Mouse (Mus musculus) embryonic facial prominence, embryonic 10.5 days (tissue): ENCODE results near the gene Prdx5. TPM values are rescaled to one million over a fixed set of nuclear protein-coding genes. Genes with fewer than 3 reads are reported as not detected.

ENCODE experiments used
- DNase-seq: peaks from one replicate; pipeline ENCODE4 v3.0.0-alpha.2; 2017; ENCODE audit warnings: low spot score
- H3K27ac ChIP-seq: fragments of 300-500 bp; sonication (generic); replicated peaks from 2 replicates; pipeline ENCODE4 v1.5.1; 2016; ENCODE audit warnings: mild to moderate bottlenecking
- H3K27me3 ChIP-seq: fragments of 300-500 bp; sonication (generic); replicated peaks from 2 replicates; pipeline ENCODE4 v1.6.1; 2016; ENCODE audit warnings: low read depth, mild to moderate bottlenecking; ENCODE audit not compliant: poor library complexity, severe bottlenecking
- H3K36me3 ChIP-seq: fragments of 300-500 bp; sonication (generic); replicated peaks from 2 replicates; pipeline ENCODE4 v1.6.1; 2016; ENCODE audit warnings: mild to moderate bottlenecking, moderate library complexity
- H3K4me1 ChIP-seq: fragments of 300-500 bp; sonication (generic); 2 replicates; pipeline ENCODE4 v1.6.1; 2016
- H3K4me3 ChIP-seq: fragments of 300-500 bp; sonication (generic); 2 replicates; pipeline ENCODE4 v1.5.1; 2016; ENCODE audit warnings: mild to moderate bottlenecking, moderate library complexity
- H3K9me3 ChIP-seq: fragments of 300-500 bp; sonication (generic); 2 replicates; pipeline ENCODE4 v1.6.1; 2016; ENCODE audit warnings: mild to moderate bottlenecking
- WGBS: fragments of 180-500 bp; shearing (Covaris S2); methylation state at CpG from one replicate; pipeline ENCODE4 v1.1.7; 2016; 5-methylcytosine and 5-hydroxymethylcytosine counted together
- polyA plus RNA-seq: library from polyadenylated mRNA; unstranded; fragments of >200 nt; fragmentation: Nextera tagmentation; extraction: Ambion mirVana; gene quantifications from 2 replicates; pipeline ENCODE4 v1.2.1, GENCODE M21; 2016

The Prdx5 gene
- polyA plus RNA-seq, 1 experiment from 2014 or later = 140 TPM

DNA sequence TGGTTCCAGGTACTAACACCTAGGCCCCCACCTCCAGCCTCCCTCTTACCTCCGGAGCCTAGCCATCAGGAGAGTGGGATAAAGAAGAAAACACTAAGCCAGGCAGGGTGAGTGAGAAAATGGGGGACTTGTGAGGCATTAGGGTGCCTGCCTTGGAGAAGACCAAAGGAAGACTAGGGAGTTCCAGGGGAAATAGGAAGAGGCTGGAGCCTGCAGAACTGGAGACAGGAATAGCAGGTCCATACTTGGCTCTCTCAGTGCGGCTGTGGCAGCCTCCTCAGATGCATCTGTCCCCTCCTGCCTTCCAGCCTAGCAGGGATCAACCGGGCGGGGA is 23.2 kb upstream of the Prdx5 start:
- 17% methylated on average over 4 of the region's 4 CpGs for WGBS
- no peaks in the 10 kb centered on the region for H3K36me3 ChIP-seq
- H3K27ac ChIP-seq = no peak overlapping the region
- peaks cover 14% of the 10 kb centered on the region for H3K4me1 ChIP-seq
- DNase-seq = no peak
- H3K9me3 ChIP-seq = no peaks in the 10 kb centered on the region
- peaks cover 84% of the 10 kb centered on the region for H3K27me3 ChIP-seq
- peak overlapping the region; percentile 49; the same call in 1 of the 2 replicates for H3K4me3 ChIP-seq

DNA sequence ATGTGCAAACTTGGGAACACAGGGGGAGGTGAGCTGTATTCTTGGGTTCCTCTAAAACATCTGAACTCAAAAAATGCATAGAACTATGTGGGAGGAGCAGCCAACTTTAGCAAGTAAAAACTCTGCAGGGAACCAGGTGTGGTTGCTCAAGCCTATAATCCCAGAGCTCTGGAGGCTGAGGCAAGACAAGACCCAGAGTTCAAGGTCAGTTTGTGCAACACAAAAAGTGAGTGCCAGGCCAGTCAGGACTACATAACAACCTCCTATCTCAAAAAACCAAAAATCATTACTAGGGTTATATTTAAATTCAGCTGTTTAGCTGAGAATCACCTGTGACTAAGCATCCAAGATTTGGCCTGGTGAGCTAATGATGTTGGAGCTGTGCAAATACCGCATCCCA is 22.1 kb upstream of the Prdx5 start:
- WGBS = 40% methylated on average over 1 of the region's 1 CpGs
- Histone ChIP-seq H3K36me3 (no peaks in the 10 kb centered on the region), H3K27me3 (peaks cover 95% of the 10 kb centered on the region), H3K4me1 (peaks cover 19% of the 10 kb centered on the region), H3K9me3 (no peaks in the 10 kb centered on the region), H3K27ac (no peak overlapping the region), H3K4me3 (no peak overlapping the region)
- no peak for DNase-seq

DNA sequence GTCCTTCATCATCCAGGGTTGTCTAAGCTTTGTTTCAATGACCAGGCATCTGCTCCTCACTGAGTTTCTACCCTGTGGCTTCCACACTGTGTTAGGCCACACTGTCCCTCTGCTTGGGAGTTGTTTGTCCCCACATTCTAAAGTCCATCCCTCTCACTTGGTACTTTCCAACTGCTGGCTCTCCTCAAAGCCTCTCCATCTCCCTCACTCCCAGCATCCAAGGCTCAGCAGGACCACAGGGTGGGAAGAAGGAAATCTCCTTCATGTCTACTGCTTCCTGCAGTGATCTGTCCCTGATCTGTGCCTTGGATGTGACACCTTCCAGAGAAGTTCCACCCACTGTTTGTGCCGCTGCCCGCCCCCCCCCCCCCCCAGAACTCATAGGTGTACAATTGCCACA is 21.1 kb upstream of the Prdx5 start:
- no peaks in the 10 kb centered on the region for H3K36me3 ChIP-seq
- DNase-seq = no peak
- H3K4me1 ChIP-seq = peaks cover 26% of the 10 kb centered on the region
- no peak overlapping the region for H3K4me3 ChIP-seq
- H3K27me3 ChIP-seq = peaks cover 100% of the 10 kb centered on the region
- H3K27ac ChIP-seq = no peak overlapping the region
- 0% methylated on average over 2 of the region's 2 CpGs for WGBS
- H3K9me3 ChIP-seq = no peaks in the 10 kb centered on the region

DNA sequence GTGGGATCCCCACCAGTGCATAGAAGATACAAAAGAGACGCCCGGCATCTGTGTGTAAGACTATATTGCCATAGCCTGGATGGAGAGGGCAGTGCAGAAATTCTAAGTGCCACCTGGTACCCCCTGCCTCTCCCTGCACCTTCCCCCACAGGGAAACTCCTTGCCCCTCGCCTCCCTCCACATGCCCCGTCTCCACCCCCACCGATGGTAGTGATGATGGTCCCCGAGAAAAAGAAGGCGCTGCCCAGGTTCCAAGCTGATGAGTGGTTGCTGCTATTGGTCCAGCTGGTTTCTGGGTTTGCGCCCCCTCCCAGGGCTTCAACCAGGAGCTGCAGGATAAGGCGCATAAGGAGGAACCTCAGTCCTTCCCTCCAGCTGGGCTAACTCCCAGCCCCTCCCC is 18.2 kb upstream of the Prdx5 start:
- H3K4me3 ChIP-seq = peak overlapping the region; percentile 21; the same call in 1 of the 2 replicates
- H3K4me1 ChIP-seq = peaks cover 29% of the 10 kb centered on the region
- no peak for DNase-seq
- no peak overlapping the region for H3K27ac ChIP-seq
- peaks cover 100% of the 10 kb centered on the region for H3K27me3 ChIP-seq
- no peaks in the 10 kb centered on the region for H3K9me3 ChIP-seq
- WGBS = 12% methylated on average over 9 of the region's 9 CpGs
- H3K36me3 ChIP-seq = no peaks in the 10 kb centered on the region

DNA sequence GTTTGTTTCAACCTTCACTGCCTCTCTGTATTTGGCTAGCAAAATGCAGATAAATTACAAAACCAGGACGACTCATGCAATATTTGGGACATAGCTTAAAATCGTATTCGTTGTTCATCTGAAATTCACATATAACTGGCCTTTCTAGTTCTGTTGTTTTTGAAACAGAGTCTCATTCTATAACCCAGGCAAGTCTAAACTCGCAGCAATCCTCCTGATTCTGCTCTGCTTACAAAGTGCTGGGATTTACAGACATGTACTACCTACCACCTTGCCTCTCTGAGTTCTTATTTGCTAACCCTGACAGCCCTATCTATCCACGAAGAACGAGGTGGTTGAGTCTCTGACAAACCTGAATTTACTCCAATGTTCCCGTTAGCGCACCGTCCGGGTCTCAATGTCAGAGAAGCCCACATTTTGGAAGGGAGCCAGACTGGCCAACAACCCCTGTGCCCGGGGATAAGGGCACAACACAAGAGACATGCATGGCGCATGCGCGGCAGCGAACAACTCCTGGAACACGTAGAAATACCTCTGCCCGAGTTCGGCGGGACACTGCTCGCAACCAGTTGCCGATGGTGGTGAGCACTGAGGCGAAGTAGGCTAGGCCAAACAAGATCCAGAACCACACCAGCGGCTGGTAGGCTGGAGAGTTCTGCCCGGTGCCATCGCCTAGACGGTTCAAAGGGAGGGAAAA is 16.8 kb upstream of the Prdx5 start:
- peak; percentile 65 for DNase-seq
- Histone ChIP-seq H3K27ac (no peak overlapping the region; the same call in 1 of the 2 replicates), H3K36me3 (no peaks in the 10 kb centered on the region), H3K27me3 (peaks cover 96% of the 10 kb centered on the region), H3K4me3 (peak overlapping the region; percentile 47), H3K4me1 (peaks cover 39% of the 10 kb centered on the region), H3K9me3 (no peaks in the 10 kb centered on the region)
- 8% methylated on average over 26 of the region's 26 CpGs for WGBS

DNA sequence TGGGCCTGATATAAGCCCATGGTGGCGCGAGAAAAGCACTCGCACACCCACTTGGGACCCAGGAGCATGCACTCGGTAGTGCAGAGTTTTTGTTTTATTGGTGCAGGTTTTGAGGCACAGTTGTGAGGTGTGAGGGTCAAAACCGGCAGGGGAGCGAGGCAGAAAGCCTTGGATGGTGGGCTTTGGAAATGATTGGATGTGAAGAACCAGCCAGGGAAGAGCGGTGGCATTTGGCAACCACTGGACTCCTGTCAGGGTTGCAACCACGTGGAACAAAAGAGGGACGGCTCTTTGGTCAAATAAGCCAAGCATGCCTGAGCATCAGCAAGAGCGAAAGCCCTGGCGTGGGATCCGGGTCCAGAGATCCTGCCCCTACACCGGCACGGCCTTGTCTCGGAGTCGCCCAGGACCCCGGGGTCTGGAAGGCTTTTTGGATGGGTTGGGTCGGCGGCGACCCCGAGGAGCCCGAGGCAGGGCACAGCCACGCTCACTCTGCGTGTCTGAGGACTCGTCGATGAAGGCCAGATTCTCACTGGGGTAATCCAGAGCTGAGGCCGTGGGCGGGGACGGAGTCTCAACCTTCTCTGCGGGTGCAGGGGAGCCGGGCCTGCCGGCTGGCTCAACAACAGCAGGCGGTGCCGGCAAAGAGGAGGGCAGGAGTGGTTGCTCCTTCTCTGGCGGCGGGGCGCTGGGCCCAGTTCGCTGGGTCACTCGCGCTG is 15.9 kb upstream of the Prdx5 start:
- no peaks in the 10 kb centered on the region for H3K36me3 ChIP-seq
- 4% methylated on average over 40 of the region's 40 CpGs for WGBS
- peaks cover 86% of the 10 kb centered on the region for H3K27me3 ChIP-seq
- H3K9me3 ChIP-seq = no peaks in the 10 kb centered on the region
- H3K4me3 ChIP-seq = peak overlapping the region; percentile 39
- no peak overlapping the region for H3K27ac ChIP-seq
- H3K4me1 ChIP-seq = peaks cover 48% of the 10 kb centered on the region
- peak; percentile 42 for DNase-seq

DNA sequence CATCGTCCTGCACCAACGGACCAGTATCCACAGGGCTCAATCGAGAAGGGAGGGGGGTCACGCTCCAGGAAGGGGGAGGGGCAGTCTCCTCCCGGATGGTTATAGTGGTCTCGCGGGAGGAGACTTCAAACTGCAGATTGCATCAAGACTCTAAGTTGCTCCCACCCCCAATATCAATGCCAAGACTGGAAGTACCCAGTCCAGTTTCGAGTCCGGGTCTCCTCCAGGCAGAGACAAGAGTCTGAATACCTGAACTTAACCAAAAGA is 15.3 kb upstream of the Prdx5 start, which contains the start of gene Catsperz:
Gene Catsperz (minus strand): TSS at position 74 of the 267 bp plus-strand sequence.
- Histone ChIP-seq H3K27ac (no peak within 1 kb of the TSS), H3K9me3 (no peaks in the 10 kb centered on the region), H3K4me1 (peaks cover 53% of the 10 kb centered on the region), H3K36me3 (no peaks in the 10 kb centered on the region), H3K4me3 (peak within 1 kb of the TSS; percentile 39), H3K27me3 (peaks cover 81% of the 10 kb centered on the region)
- DNase-seq = peak; percentile 45
- WGBS = 2% methylated on average over 9 of the region's 9 CpGs

DNA sequence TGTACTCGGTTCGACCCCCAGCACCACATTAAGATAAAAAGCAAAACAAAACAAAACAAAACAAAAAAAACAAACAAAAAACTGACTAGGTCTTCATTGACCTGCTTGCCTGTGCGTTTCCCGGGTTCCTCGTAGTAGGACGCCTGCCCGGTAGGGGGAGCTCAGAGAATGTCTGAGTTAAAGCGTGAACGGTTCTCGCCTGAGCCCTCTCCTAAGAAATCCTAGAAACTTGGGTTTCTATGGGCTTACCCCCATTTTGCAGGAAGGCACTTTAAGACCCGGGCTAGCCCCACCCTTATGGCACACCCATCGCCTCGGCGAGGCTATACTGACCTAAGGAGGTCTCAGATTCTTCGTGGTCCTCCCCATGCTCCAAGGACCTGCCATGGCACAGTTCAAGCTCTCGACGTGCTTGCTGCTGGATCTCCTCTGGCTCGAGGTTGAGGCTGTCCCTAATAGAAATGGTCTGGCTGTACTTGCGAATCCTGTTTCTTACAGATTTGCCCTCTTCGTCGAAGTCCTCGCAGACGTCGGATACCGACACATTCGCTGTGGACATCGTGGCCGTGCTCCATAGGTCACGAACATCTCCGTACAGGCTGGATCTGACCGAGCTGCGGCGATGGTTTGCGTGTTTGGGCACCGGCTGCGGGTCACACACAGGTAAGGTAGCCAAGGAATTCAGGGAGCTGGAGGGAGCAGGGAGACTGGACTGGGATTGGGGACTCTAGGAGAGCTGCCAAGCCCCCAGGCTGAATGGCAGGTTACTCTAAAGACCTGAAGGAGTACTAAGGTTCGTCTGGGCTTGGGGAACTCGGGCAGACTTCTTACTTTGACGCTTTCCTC is 14.8 kb upstream of the Prdx5 start:
- H3K4me1 ChIP-seq = peaks cover 59% of the 10 kb centered on the region
- peaks cover 75% of the 10 kb centered on the region for H3K27me3 ChIP-seq
- H3K9me3 ChIP-seq = no peaks in the 10 kb centered on the region
- peak overlapping the region; percentile 39 for H3K4me3 ChIP-seq
- 3% methylated on average over 39 of the region's 39 CpGs for WGBS
- DNase-seq = peak; percentile 84
- H3K27ac ChIP-seq = no peak overlapping the region
- 0 out of 2 replicates have a peak, but pooled peaks cover 5% of the 10 kb centered on the region for H3K36me3 ChIP-seq

DNA sequence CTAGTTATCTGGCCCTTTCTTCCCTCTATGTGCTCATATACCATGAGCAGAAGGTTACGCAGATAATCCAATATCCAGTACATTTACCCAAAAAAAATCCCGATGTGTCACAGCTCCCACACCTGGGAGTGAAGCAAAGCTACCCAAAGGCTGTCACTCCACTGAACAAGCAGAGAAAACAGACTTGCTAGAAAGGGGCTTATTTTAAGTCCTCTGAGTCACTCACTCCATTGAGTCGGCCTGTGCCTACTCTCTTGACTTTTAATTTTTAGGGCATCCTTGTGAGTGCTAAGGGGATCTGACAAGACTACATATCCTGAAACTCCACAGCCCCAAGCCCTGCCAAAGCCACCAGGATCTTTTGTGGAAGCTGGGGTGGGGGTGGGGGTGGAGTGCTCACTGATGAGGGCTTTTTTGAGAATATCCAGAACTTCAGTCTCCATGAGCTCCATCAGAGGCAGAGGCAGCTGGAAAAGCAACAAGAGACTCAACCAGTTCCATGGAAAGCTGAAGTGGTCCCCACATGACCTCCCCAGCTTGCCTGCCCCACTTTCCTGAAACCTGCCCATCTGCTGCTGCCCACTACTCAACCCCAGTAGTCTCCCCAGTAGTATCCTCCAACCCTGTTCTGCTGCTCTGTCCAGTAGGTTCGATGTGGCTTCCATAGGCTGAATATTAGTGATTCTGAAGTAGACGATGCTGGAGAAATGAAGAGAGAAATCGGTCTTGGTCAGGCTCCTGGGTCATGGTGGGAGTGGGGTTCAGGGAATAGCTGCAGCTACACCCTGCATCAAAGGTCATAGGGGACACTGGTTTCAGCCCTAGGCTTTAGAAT is 13.2 kb upstream of the Prdx5 start:
- H3K4me3 ChIP-seq = peak overlapping the region; percentile 82
- 62% methylated on average over 6 of the region's 6 CpGs for WGBS

DNA sequence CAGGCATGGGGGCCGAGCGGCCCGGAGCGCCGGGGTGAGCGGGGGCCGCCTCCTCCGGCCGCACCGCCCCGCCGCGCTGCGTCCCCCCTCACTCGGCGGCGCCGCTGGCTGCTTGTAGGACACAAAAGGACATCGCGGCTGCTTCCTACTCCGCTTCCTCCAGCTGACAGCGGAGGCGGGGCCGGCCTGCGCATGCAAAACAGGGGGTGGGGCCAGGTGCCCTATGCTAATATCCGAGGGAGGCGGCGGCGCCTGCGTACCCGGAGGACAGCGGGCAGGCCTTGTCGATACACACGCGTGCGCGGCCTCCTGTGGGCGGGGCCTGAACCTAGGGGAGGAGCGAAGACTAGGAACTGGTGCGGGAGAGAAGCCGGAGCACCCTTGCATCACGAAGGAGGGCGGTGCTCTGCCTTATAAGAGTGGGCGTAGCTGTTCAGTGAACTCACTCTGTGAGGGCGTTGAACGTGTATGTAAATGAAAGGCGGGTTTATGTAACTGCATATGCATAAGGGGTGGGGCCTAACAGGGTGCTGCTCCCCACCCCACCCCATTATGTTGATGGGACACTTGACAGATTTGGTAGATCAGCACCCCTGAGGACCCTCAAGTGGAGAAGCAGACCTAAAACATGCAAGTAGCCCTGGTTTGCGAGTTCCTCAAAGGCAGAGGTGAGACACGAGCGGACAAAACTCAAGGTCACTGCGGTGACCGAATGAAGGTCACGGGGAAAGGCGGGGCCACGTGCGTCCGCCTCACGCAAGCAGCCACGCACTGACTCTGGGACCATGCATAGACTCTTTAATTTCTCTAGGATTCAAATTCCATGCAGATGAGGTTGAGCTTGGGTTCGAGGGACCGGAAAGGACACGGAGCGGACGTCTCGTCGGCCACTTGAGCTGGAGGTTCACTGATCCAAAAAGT is 12.0 kb upstream of the Prdx5 start, which contains the start of gene Esrra:
Gene Esrra (minus strand): TSS at position 167 of the 921 bp plus-strand sequence.
- H3K27ac ChIP-seq = peak within 1 kb of the TSS; percentile 91
- peak; percentile 100 for DNase-seq
- peaks cover 48% of the 10 kb centered on the region for H3K27me3 ChIP-seq
- WGBS = under 1% methylated on average over 66 of the region's 66 CpGs
- H3K9me3 ChIP-seq = no peaks in the 10 kb centered on the region
- peaks cover 10% of the 10 kb centered on the region; the same call in 1 of the 2 replicates for H3K36me3 ChIP-seq
- peak within 1 kb of the TSS; percentile 82 for H3K4me3 ChIP-seq
- peaks cover 53% of the 10 kb centered on the region for H3K4me1 ChIP-seq

More for the DNA sequence above, 13.2 kb upstream of the Prdx5 start:
- H3K4me1 ChIP-seq = peaks cover 59% of the 10 kb centered on the region
- peaks cover 60% of the 10 kb centered on the region for H3K27me3 ChIP-seq
- peaks cover 9% of the 10 kb centered on the region; the same call in 1 of the 2 replicates for H3K36me3 ChIP-seq
- no peak for DNase-seq
- H3K27ac ChIP-seq = no peak overlapping the region
- no peaks in the 10 kb centered on the region for H3K9me3 ChIP-seq
